Mouse (Mus musculus) spleen, postnatal 36 days (tissue): ENCODE results near the gene Kcnq2.

Source experiments
- DNase-seq, 2 experiments: peaks; one replicate each; pipeline ENCODE4 v3.0.0; 2022; ENCODE audit warnings: low spot score in 2 of 2, mixed read lengths in 1 of 2

Gene Kcnq2

DNA sequence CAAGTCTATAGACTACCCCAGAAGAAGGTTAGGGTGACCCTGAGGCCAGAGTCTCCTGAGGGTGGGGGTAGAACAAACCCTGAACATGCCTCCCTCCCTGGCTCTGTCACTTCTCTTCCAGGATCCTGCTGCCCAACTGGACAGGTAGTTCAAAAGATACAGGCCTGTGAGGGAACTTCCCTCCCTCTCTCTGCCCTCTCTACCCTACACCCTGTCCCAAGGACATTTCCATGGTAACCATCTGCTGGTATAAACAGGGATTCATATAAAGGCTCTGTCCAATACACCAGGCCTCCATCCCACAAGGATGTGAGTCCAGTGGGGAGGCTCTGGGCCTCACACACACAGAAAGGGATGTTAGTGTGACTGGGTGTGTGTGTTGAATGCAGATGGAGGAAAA is 92.7 kb downstream of the Kcnq2 start:
- no peak for DNase-seq

DNA sequence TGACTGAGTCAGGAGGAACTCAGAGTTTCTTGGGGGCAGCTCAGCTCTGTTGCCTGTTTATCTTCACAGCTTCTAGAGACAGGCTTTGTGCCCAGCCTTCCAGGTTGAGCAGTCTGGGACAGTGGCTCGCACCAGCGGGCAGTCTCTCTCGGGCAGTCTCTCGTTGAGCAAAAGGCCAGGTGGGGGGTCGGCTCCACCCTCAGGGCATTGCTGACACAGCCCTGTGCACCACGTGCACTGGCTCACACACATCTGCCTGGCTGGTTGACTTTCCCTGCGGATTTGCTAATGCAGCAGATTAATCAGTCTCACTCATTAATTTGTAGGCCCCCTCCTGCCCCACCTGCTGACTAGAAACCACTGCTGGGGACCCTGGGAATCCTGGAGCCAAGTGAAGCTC is 93.2 kb downstream of the Kcnq2 start:
- no peak for DNase-seq

GRCm38 (mm10) chr2:181039356-181039680 is 95.8 kb downstream of the Kcnq2 start:
- DNase-seq = no peak

- no peak for DNase-seq
Observed at GRCm38 (mm10) chr2:181038644-181039355, 96.3 kb downstream of the Kcnq2 start.

DNA sequence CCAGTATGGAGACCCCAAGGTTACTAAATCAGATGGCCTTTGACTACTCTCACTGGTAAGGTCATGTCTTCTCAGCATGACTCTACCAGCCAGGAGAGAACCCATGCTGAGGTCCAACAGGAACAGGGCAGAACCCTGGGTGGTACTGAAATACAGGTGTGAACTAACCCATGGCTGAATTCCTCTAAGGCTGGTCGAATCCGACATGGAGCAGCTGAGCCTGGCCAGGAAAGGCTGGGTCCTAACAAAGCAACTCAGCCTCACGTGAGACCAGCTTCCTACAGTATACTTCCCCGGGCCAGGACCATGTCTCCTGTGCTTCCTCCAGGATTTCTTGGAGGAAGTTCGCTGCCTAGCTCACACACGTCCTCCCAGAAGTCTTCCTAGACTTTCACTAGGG is 98.5 kb downstream of the Kcnq2 start:
- no peak for DNase-seq

- DNase-seq = no peak
Observed at GRCm38 (mm10) chr2:181035186-181035585, 99.9 kb downstream of the Kcnq2 start.

GRCm38 (mm10) chr2:181033310-181033709 is 101.8 kb downstream of the Kcnq2 start:
- no peak for DNase-seq

DNA sequence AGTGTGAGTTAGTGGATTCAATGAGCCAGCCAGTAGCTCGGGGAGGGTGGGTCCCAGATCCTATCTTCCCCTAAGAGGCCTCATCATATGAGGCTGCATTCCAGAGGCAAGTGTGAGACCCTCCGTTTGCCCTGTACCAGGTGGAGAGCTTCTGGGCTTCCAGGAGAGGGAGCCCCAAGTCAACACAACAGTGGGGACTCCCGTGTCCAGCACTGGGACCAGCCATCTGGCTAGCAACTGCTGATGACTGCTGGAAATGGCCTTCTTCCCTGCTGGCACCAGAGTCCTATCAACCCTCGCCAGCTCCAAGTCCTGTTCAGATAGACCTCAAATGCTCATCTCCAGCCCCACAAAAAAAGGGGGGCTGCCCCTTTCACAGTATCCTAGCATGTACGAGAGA is 102.7 kb downstream of the Kcnq2 start:
- no peak for DNase-seq

GRCm38 (mm10) chr2:181031406-181031934 is 103.6 kb downstream of the Kcnq2 start:
- DNase-seq = no peak
